Mouse (Mus musculus) naive thymus-derived CD4-positive, alpha-beta T cell, adult 2 months (primary cell): ENCODE data around the gene Ubash3a.
A peak's percentile ranks its signal among the peaks of the same experiment; 100 is the strongest.

Experiments used
- DNase-seq: peaks from one replicate; pipeline ENCODE4 v3.0.0-alpha.2; 2011; ENCODE audit warnings: low read depth

The Ubash3a gene

DNA sequence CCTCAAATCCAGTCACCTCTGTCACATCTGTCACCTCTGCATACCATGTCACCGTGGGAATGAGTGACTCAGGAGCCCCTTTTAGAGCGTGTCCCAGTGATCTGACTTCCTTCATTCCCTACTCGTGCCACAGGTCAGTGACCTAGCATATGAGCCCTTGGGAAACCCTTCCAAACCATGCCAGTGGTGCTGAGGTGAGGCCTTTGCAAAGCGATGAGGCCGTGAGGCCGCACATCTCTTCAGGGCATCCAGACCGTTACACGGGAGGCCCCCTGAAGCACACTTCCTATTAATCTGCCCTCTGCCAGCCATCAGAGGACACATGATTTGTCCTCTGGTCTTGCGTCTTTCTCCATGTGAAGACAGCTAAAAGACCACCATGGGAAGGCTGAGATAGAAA lies 71.9 kb downstream of the Ubash3a start:
- DNase-seq, result no peak

GRCm38 (mm10) chr17:31280269-31280668 lies 72.6 kb downstream of the Ubash3a start:
- DNase-seq, result no peak

DNA sequence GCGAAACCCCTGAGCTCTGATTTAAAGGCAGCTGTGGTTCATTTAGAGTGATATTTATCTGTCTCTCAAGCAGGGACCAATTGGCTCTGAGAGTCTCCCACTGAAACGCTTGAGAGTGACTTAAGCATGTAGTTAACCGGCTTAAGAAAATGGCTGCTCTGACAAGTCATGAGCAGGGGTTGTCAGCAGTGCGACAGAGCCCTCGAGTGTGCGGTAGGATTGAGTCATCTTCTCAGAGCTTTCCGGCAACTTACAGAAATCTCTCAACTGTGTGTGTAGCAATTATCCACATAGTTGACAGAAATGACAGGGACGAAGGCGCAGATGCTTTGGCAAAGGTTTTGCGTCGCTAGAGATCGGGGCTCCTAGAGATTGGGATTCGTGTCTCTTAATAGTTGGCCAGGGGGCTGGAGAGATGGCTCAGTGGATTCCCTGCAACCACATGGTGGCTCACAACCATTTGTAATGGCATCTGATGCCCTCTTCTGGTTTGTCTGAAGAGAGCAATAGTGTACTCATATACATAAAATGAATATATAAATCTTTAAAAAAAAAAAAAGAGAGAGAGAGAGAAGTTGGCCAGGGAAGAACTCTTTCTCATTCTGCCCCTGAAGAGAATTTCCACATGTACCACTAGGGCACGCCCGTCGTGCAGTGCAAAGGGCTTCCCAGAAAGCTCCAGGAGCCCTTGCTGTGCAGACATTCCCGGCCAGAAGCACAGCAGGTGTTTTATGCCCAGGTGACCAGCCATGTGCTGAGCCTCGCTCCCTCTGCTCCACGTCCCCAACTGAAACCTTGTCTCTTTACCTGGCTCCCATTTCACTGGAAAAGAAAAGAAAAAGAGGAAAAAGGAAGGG lies 74.4 kb downstream of the Ubash3a start:
- no peak for DNase-seq

GRCm38 (mm10) chr17:31282687-31283053 lies 75.0 kb downstream of the Ubash3a start:
- DNase-seq, result no peak

GRCm38 (mm10) chr17:31285867-31286266 lies 78.2 kb downstream of the Ubash3a start:
- DNase-seq, result no peak

DNA sequence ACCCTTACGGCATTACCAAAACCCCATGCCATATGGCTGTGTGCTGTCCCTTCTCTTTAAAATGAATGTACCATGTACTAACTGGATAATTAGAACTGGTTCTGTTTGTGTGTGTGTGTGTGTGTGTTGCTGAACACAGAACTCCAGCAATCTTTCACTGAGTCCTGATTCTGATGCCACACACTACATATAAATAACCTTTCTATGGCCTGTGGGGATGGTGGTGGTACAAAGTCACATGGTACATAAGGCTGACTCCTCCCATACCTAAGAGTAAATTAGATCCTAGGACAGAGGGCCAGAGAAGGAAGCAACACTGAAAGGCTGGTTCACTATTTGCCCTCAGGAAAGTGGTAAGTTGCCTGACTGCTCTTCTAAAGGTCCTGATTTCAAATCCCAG lies 78.8 kb downstream of the Ubash3a start, which contains the start of gene Slc37a1:
Gene Slc37a1, plus strand, starts transcription at position 301 of the 400 bp plus-strand sequence.
- DNase-seq, result no peak

- DNase-seq, result no peak
Measured at GRCm38 (mm10) chr17:31287216-31287615, 79.5 kb downstream of the Ubash3a start.

DNA sequence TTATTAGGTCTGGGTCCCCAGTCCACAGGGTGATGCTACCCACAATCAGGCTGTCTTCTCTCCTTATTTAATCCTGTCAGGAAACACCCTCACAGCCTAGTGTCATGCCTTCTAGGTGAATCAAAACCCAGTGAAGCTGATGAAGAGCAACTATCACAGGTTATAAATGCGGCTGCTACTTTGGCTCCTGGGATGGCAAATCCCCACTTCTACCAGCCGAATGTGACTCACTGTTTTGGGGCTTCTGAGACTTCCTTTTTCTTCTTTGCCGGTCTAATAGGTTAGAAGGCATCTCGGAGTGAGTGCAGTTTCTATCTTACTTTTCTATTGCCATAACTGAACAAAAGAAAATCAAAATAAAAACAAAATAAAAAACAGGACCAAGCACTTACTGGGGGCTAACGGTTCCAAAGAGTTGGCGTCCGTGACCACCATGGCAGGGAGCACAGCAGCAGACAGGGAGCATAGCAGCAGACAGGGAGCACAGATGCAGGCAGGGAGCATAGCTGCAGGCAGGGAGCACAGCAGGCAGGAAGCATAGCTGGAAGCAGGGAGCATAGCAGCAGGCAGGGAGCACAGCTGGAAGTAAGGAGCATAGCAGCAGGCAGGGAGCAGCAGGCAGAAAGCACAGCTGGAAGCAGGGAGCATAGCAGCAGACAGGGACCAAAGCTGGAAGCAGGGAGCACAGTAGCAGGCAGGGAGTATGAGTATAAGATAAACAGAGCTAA lies 81.5 kb downstream of the Ubash3a start:
- no peak for DNase-seq

- no peak for DNase-seq
Measured at GRCm38 (mm10) chr17:31290311-31290710, 82.6 kb downstream of the Ubash3a start.

DNA sequence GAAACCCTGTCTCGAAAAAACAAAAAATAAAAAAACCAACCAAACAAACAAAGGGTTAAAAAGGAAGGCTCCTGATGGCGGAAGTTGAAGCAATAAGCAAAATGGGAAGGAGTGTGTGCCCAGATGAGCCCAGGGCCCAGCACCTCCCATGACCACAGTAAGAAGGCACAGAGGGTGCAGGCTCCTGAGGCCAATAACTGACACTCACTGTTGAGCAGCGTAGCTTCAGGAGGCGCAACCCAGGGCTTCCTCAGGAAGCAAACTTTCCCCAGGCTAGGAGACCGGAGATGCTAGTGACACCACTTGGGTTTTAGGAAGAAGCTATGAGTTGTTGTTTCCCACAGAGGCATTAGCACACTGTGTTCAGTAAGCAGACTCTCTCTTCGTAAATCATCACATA lies 83.2 kb downstream of the Ubash3a start:
- no peak for DNase-seq

- DNase-seq, result peak; percentile 78
Measured at GRCm38 (mm10) chr17:31294363-31295214, 86.9 kb downstream of the Ubash3a start.

DNA sequence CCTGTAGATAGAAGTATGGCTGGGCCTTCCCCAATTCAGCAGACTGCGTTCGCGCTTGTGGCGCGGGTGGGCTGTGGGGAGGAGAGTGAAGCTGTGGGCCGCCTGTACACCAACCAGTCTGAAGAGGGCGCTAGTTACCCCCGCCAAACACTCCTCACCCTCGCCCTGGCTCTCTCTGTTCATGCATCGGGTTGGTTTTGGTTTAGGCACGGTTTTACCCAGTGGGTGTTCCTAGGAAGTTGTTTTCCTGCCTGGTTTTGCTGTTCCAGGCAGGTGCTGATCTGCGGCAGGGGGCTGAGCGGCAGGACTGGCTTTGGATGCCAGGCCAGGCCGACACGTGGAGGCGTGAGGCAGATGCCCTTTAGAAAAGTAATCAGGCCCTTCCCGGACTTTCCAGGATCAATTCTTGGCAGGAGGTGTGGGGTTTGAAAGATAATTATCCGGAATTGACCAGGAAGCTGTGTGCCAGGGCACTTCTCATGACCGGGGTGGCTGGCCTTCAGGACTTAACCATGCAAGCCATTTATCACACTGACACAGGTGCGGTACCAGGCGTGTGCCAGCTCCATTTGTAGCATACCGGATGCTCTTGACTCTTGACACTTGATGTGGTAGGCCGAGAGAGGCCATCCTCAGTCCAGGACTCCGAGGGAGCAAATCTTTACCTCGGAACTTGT lies 87.7 kb downstream of the Ubash3a start:
- peak; percentile 89 for DNase-seq

DNA sequence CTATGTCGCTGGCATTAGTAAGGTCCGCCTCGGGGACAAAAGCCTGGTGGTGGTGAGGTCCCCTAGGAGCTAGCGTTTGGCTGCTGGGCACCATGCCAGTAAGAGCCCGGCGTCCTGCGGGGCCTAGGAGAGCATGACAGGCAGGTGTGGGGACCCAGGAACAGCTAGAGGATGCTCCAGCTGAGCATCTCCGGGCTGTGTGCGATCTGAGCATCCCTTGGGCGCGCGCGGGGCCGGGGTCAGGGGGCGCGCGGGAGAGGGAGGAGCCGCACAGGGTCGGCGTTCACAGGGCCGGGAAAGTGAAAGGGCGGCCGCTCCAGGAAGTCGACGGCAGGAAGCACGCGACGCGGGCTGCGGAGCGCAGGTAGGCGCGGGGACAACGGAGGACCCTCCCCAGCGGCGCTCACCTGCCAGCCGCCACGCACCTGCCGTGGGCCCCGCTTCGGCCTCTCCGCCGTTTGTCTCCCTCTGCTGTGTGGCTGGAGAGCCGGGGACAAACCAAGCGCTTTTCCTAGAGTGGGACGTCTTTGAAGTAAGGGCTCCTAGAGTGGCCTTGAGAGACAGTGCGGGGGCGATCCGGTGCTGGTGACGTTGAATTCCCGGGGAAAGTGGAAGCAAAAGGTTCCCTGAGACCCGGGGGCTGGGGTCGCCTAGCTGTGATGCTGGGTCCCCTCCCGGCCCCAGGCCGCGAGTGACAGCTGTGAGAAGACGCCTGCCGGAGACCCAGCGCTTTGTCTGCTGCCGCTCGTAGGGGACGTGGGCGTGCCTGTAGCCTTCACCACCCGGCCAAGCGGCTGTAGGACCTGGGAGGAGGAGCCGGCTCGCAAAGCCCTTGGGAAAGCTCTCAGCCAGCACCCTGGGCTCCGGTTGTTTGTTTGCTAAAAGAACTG lies 88.5 kb downstream of the Ubash3a start:
- DNase-seq, result peak; percentile 74
